Mouse (Mus musculus) cerebellum, adult 2 months (tissue): ENCODE data around the gene Gm11114.

Source experiments
- CTCF ChIP-seq: fragments of 200-500 bp; IDR thresholded peaks from 2 replicates; pipeline ENCODE4 v1.5.1; 2011; ENCODE audit warnings: low read depth, mild to moderate bottlenecking, control low read depth, low read length, moderate library complexity, borderline replicate concordance; ENCODE audit not compliant: insufficient read depth
- POLR2A ChIP-seq: fragments of 200-500 bp; IDR thresholded peaks from 2 replicates; pipeline ENCODE4 v1.6.1; 2011; ENCODE audit warnings: low read length, control low read depth, borderline replicate concordance; ENCODE audit not compliant: insufficient read depth

GRCm38 (mm10) chr9:85331521-85331920 is 18.9 kb downstream of the Gm11114 start:
- no peak for TF ChIP-seq CTCF
- TF ChIP-seq POLR2A = no peak
